Mouse (Mus musculus): Measurements from ENCODE around the gene Yod1. TPM values are rescaled to one million over a fixed set of nuclear protein-coding genes. Genes with fewer than 3 reads are reported as not detected.

The Yod1 gene
- 1.6 and 1.8 TPM in 2 replicates for polyA plus RNA-seq (2012; rRNA removed)

GRCm38 (mm10) chr1:130717291-130717871 lies at the start of gene Yod1:
Yod1 (plus strand) TSS chr1:130717327.
- DNase-seq (ENCODE audit: low read depth): no peak

GRCm38 (mm10) chr1:130678551-130678950 lies 38.6 kb upstream of the Yod1 start:
- DNase-seq (ENCODE audit: low read depth): no peak

- DNase-seq (ENCODE audit: low read depth): no peak
Observed at GRCm38 (mm10) chr1:130681075-130681474, 36.1 kb upstream of the Yod1 start.

GRCm38 (mm10) chr1:130681656-130682413 lies 35.3 kb upstream of the Yod1 start:
- no peak for DNase-seq (ENCODE audit: low read depth)

GRCm38 (mm10) chr1:130683905-130684304 lies 33.2 kb upstream of the Yod1 start:
- DNase-seq (ENCODE audit: low read depth): no peak

- no peak for DNase-seq (ENCODE audit: low read depth)
Observed at GRCm38 (mm10) chr1:130698601-130699000, 18.5 kb upstream of the Yod1 start.

- no peak for DNase-seq (ENCODE audit: low read depth)
Observed at GRCm38 (mm10) chr1:130699937-130700633, 17.0 kb upstream of the Yod1 start.

GRCm38 (mm10) chr1:130701976-130702375 lies 15.2 kb upstream of the Yod1 start:
- no peak for DNase-seq (ENCODE audit: low read depth)

GRCm38 (mm10) chr1:130703613-130704012 lies 13.5 kb upstream of the Yod1 start:
- DNase-seq (ENCODE audit: low read depth): peak; percentile 89

GRCm38 (mm10) chr1:130710283-130711080 lies 6.6 kb upstream of the Yod1 start:
- no peak for DNase-seq (ENCODE audit: low read depth)

- no peak for DNase-seq (ENCODE audit: low read depth)
Observed at GRCm38 (mm10) chr1:130714046-130714445, 3.1 kb upstream of the Yod1 start.

GRCm38 (mm10) chr1:130715561-130716217 lies 1.4 kb upstream of the Yod1 start, which contains the start of gene Gm29427:
Gm29427 (minus strand) TSS chr1:130715799.
- DNase-seq (ENCODE audit: low read depth): no peak

GRCm38 (mm10) chr1:130716218-130716512 lies 962 bp upstream of the Yod1 start:
- DNase-seq (ENCODE audit: low read depth): no peak

GRCm38 (mm10) chr1:130716513-130717290 lies 425 bp upstream of the Yod1 start:
- DNase-seq (ENCODE audit: low read depth): no peak

- DNase-seq (ENCODE audit: low read depth): no peak
Observed at GRCm38 (mm10) chr1:130724206-130724605, 7.1 kb downstream of the Yod1 start.

- DNase-seq (ENCODE audit: low read depth): no peak
Observed at GRCm38 (mm10) chr1:130726396-130726795, 9.3 kb downstream of the Yod1 start.

- DNase-seq (ENCODE audit: low read depth): no peak
Observed at GRCm38 (mm10) chr1:130728070-130728469, 10.9 kb downstream of the Yod1 start.

- no peak for DNase-seq (ENCODE audit: low read depth)
Observed at GRCm38 (mm10) chr1:130728708-130729107, 11.6 kb downstream of the Yod1 start.

- DNase-seq (ENCODE audit: low read depth): no peak
Observed at GRCm38 (mm10) chr1:130729153-130729552, 12.0 kb downstream of the Yod1 start, which contains the start of gene Pfkfb2. Pfkfb2 (minus strand) TSS chr1:130729253.

GRCm38 (mm10) chr1:130731741-130732337 lies 14.7 kb downstream of the Yod1 start, which contains the start of gene AA986860:
AA986860 (plus strand) TSS chr1:130731976.
- DNase-seq (ENCODE audit: low read depth): peak; percentile 88

Data from gonadal fat pad, adult 2 months (tissue).